Mouse (Mus musculus): ENCODE results near the gene Eddm3b.

DNA sequence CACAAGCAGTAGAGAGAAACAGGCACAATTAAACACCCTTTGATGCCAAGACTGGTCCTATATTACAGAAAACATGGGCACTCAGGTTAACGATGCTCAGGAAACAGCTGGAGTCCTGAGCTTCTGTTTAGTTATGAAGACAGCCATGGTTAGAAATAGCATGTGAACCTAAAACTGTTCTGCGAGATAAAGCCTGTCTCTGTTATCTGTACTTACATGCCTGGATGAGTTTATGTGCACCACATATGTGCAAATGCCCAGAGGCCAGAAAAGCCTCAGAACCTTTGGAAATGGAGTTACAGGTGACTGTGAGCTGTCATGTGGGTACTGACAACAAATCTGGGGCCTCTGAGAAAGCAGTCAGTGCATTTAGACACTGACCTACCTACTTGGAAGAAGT, 29.7 kb downstream of the Eddm3b start:
- TF ChIP-seq GATA1 (IDR thresholded peaks at IDR 0.05; ENCODE audit: borderline replicate concordance, low read length) (no peak), FLI1 (IDR thresholded peaks at IDR 0.05; ENCODE audit: low read length) (no peak)

Measured in megakaryocyte, embryonic 14.5 days (primary cell).